Comparison of ENCODE assay signal across 14 mouse cellular contexts in genomic region chr12:40872716-40873115, GRCm38 (mm10).
"Had no signal": no experiment of that assay in that cellular context is flagged by ENCODE, and none has a peak within 500 bp of the region (broad histone marks: within the 10 kb centered on the region; RNA-seq: fewer than 3 reads in every experiment).

No protein-coding gene starts in this region.

- H3K4me1 ChIP-seq: megakaryocyte, embryonic 14.5 days; midbrain, embryonic 13.5 days; midbrain, embryonic 15.5 days; neural tube, embryonic 12.5 days had no signal

- ATAC-seq: midbrain, embryonic 13.5 days; midbrain, embryonic 15.5 days had no signal

- H3K27ac ChIP-seq: macrophage; midbrain, embryonic 13.5 days; midbrain, embryonic 15.5 days; neural tube, embryonic 12.5 days had no signal

- H3K27me3 ChIP-seq: megakaryocyte, embryonic 14.5 days; midbrain, embryonic 13.5 days; midbrain, embryonic 15.5 days; neural tube, embryonic 12.5 days had no signal

- DNase-seq: lung, adult 18-20 months; lung, embryonic 14.5 days; lung, postnatal 10 days; right cerebral cortex, postnatal 14 days; spleen, adult 18-20 months; thymus, adult 18-20 months; thymus, postnatal 14 days; thymus, postnatal 36 days had no signal

- H3K9me3 ChIP-seq: midbrain, embryonic 13.5 days; midbrain, embryonic 15.5 days had no signal

- H3K4me3 ChIP-seq: megakaryocyte, embryonic 14.5 days; midbrain, embryonic 13.5 days; midbrain, embryonic 15.5 days; neural tube, embryonic 12.5 days had no signal

- H3K9ac ChIP-seq: lung, embryonic 14.5 days; midbrain, embryonic 13.5 days; midbrain, embryonic 15.5 days; neural tube, embryonic 12.5 days had no signal

- H3K36me3 ChIP-seq: midbrain, embryonic 13.5 days; midbrain, embryonic 15.5 days; neural tube, embryonic 12.5 days had no signal

- H3K4me2 ChIP-seq: lung, embryonic 14.5 days; midbrain, embryonic 11.5 days; midbrain, embryonic 13.5 days; midbrain, embryonic 15.5 days; neural tube, embryonic 12.5 days had no signal
